Comparison of ENCODE assay signal across 11 mouse cellular contexts in the genomic region with DNA sequence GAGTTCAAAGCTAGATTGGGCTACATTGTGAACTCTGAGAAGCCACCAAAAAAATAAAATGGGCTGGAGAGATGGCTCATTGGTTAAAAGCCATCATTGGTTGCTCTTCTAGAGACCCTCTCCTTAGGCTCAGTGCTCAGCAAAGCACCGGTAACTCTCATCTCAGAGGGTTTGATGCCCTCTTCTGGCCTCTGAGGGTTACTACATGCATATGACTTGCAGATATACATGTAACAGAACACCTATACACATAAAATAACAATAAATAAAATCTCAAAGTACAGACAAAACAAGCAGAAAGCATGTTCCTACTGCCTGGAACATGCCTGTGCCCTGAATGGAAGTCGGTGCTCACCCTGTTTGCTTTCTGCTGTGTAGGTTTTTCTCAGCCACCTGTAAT. TPM values are rescaled to one million over a fixed set of nuclear protein-coding genes. Genes with fewer than 3 reads are reported as not detected.
DNase-seq lines count a peak whose midpoint lies in the region; ATAC-seq and TF ChIP-seq lines count a peak whose summit lies in the region.
"Had no signal": no experiment of that assay in that cellular context is flagged by ENCODE, and none has a peak within 500 bp of the region (broad histone marks: within the 10 kb centered on the region; RNA-seq: fewer than 3 reads in every experiment).

No protein-coding gene starts in this region.

- H3K36me3 ChIP-seq in kidney, postnatal 0 days (ENCODE audit: insufficient read depth, low read length) = peaks cover 48% of the 10 kb centered on the region
- peaks cover 37% of the 10 kb centered on the region for H3K36me3 ChIP-seq in kidney, embryonic 16.5 days (ENCODE audit: insufficient read depth, low read length)

- H3K27me3 ChIP-seq in kidney, postnatal 0 days (ENCODE audit: insufficient read depth, low read length) = no peaks in the 10 kb centered on the region
- no peaks in the 10 kb centered on the region for H3K27me3 ChIP-seq in kidney, embryonic 16.5 days (ENCODE audit: insufficient read depth, low read length)
- H3K27me3 ChIP-seq: kidney, embryonic 15.5 days; stomach, embryonic 15.5 days had no signal

- H3K9ac ChIP-seq in kidney, postnatal 0 days (ENCODE audit: low read depth, low read length) = no peak overlapping the region
- H3K9ac ChIP-seq in kidney, embryonic 16.5 days (replicated peaks; ENCODE audit: low read length) = no peak overlapping the region
- H3K9ac ChIP-seq: kidney, embryonic 15.5 days; stomach, embryonic 15.5 days had no signal

- H3K4me3 ChIP-seq in kidney, postnatal 0 days (replicated peaks; ENCODE audit: low read depth, low read length) = no peak overlapping the region
- no peak overlapping the region for H3K4me3 ChIP-seq in kidney, embryonic 16.5 days (ENCODE audit: low read length)
- H3K4me3 ChIP-seq: kidney, embryonic 15.5 days; stomach, embryonic 15.5 days had no signal

- no peak overlapping the region for H3K4me2 ChIP-seq in kidney, postnatal 0 days (ENCODE audit: low read length)
- H3K4me2 ChIP-seq in kidney, embryonic 16.5 days (replicated peaks; ENCODE audit: low read depth, low read length) = no peak overlapping the region
- H3K4me2 ChIP-seq: kidney, embryonic 15.5 days; stomach, embryonic 15.5 days had no signal

- no peak for ATAC-seq in kidney, postnatal 0 days (replicated peaks; ENCODE audit: low FRiP score, low read depth)
- no peak for ATAC-seq in kidney, embryonic 16.5 days (ENCODE audit: low FRiP score, low TSS enrichment)
- ATAC-seq in megakaryocyte, adult 5-6 weeks (ENCODE audit: poor library complexity, severe bottlenecking) = peak; percentile 57; the same call in 1 of the 2 replicates

- no peaks in the 10 kb centered on the region for H3K4me1 ChIP-seq in kidney, postnatal 0 days (replicated peaks; ENCODE audit: insufficient read depth, low read length)
- no peaks in the 10 kb centered on the region for H3K4me1 ChIP-seq in kidney, embryonic 16.5 days (ENCODE audit: insufficient read depth, low read length)
- H3K4me1 ChIP-seq: kidney, embryonic 15.5 days; stomach, embryonic 15.5 days had no signal

- H3K9me3 ChIP-seq in kidney, postnatal 0 days (replicated peaks; ENCODE audit: low read length) = no peaks in the 10 kb centered on the region
- no peaks in the 10 kb centered on the region for H3K9me3 ChIP-seq in kidney, embryonic 16.5 days (ENCODE audit: low read length)
- H3K9me3 ChIP-seq: kidney, embryonic 15.5 days; stomach, embryonic 15.5 days had no signal

- no peak overlapping the region for H3K27ac ChIP-seq in kidney, postnatal 0 days
- H3K27ac ChIP-seq in kidney, embryonic 16.5 days (ENCODE audit: low read length) = no peak overlapping the region
- H3K27ac ChIP-seq: kidney, embryonic 15.5 days; stomach, embryonic 15.5 days had no signal

- TF ChIP-seq CTCF in kidney, postnatal 0 days (IDR thresholded peaks at IDR 0.05; ENCODE audit: low read depth) = peak; percentile 27; the same call in 1 of the 2 replicates

- DNase-seq in kidney, postnatal 0 days (ENCODE audit: low spot score) = no peak
- DNase-seq in CD4-positive helper T cell, adult 2 months (ENCODE audit: low read depth, low spot score) = peak; percentile 19
- DNase-seq in ZHBTc4 (ENCODE audit: low read depth, low spot score) = peak; percentile 79
- DNase-seq in urinary bladder, postnatal 25 days (ENCODE audit: low spot score) = no peak
- no peak for DNase-seq in ovary, adult 18-20 months (ENCODE audit: low spot score)
- no peak for DNase-seq in heart, adult 9 months (ENCODE audit: low spot score in 2 of 2)
- DNase-seq: heart, adult 11 months had no signal

- 90% methylated on average over 2 of the region's 2 CpGs for WGBS in kidney, postnatal 0 days
- WGBS in kidney, embryonic 16.5 days = 99% methylated on average over 2 of the region's 2 CpGs

RNA-seq across cellular contexts. Expression of a gene that starts 48.7 kb away (rescaled TPM):
- polyA plus RNA-seq in kidney, postnatal 0 days (2015; fragmentation: Nextera tagmentation; extraction: Ambion mirVana) = 64.2 and 71.6 TPM in 2 replicates
- polyA plus RNA-seq in kidney, embryonic 16.5 days (2015; fragmentation: Nextera tagmentation; extraction: Ambion mirVana) = 135 and 140 TPM in 2 replicates
- total RNA-seq in megakaryocyte, adult 5-6 weeks (2015) = 87.8 and 109 TPM in 2 replicates
- 74.4 and 83.1 TPM in 2 replicates for total RNA-seq in megakaryocyte, adult 5-6 weeks (2017)

RNA-seq across cellular contexts. Expression of a gene that starts 51.7 kb away (rescaled TPM):
- 4.3 and 4.6 TPM in 2 replicates for polyA plus RNA-seq in kidney, postnatal 0 days (2015; fragmentation: Nextera tagmentation; extraction: Ambion mirVana)
- polyA plus RNA-seq in kidney, embryonic 16.5 days (2015; fragmentation: Nextera tagmentation; extraction: Ambion mirVana) = 4.6 and 4.9 TPM in 2 replicates
- total RNA-seq in megakaryocyte, adult 5-6 weeks (2015) = 13.0 and 13.9 TPM in 2 replicates
- total RNA-seq in megakaryocyte, adult 5-6 weeks (2017) = 11.5 and 18.7 TPM in 2 replicates

Comparison
In these comparisons a context has a peak if more than half of its experiments do, and no peak if none do; other contexts are left out.
1. DNase-seq: peak in CD4-positive helper T cell, adult 2 months (single experiment) and ZHBTc4 (single experiment); none in kidney, postnatal 0 days (single experiment), urinary bladder, postnatal 25 days (single experiment), ovary, adult 18-20 months (single experiment) and heart, adult 9 months (0 of 2).